Mouse (Mus musculus): ENCODE results near the gene Cda. TPM values are rescaled to one million over a fixed set of nuclear protein-coding genes. Genes with fewer than 3 reads are reported as not detected.

The Cda gene
- polyA plus RNA-seq, 1 experiment, result not detected

DNA sequence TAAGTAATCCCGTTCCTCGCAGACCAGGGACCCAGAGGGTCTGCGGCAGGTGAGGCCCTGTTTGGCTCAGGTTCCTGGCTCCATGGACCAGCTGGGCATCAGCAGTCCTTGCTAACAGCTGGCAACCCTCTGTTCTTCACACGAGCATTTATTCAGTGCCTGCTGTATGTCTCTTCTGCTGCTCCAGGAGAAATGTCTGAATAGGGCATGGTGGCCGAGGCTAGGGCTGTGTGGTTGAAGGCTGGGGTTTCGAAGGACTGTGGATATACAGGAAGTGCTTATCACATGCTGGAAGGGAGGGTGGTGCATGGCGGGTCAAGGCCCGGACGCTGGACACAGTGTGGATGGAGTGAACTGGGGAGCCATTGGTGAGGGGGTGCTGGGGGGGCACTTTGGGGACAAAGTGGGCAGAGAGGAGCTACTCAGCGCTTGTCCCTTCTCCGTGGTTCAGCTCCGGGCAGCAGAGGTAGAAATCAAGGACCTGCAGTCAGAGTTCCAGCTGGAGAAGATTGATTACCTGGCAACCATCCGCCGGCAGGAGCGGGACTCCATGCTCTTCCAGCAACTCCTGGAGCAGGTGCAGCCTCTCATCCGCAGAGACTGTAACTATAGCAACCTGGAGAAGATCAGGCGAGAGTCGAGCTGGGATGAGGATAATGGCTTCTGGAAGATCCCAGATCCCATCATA is 74.4 kb downstream of the Cda start:
- TF ChIP-seq POLR2A (IDR thresholded peaks at IDR 0.05; ENCODE audit: borderline replicate concordance, control insufficient read depth, low read depth, low read length) (no peak), CTCF (IDR thresholded peaks at IDR 0.05; ENCODE audit: control insufficient read depth, insufficient read depth, low read length) (no peak)
- no peak overlapping the region for H3K4me3 ChIP-seq (replicated peaks; ENCODE audit: control insufficient read depth, low read depth, low read length)
- H3K4me1 ChIP-seq (ENCODE audit: control insufficient read depth, insufficient read depth, low read length), result no peaks in the 10 kb centered on the region; the same call in 1 of the 2 replicates
- 77% methylated on average over 18 of the region's 18 CpGs for WGBS
- no peak overlapping the region for H3K27ac ChIP-seq (ENCODE audit: control insufficient read depth, insufficient read depth, low read depth, low read length, poor library complexity)

DNA sequence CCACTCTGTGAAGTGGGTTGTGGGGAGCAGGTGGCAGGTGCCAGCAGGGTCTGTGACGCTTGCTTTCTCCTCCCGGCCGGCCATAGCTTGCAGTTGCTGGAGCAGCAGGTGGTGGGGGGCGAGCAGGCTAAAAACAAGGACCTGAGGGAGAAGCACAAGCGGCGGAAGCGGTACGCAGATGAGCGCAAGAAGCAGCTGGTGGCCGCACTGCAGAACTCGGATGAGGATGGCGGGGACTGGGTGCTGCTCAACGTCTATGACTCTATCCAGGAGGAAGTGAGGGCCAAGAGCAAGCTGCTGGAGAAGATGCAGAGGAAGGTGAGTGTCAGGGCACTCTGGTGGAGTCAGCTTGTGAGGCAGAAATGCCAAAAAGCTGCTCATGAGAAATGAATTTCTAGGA is 75.8 kb downstream of the Cda start:
- no peak overlapping the region for H3K4me3 ChIP-seq (replicated peaks; ENCODE audit: control insufficient read depth, low read depth, low read length)
- H3K27ac ChIP-seq (ENCODE audit: control insufficient read depth, insufficient read depth, low read depth, low read length, poor library complexity), result no peak overlapping the region
- 87% methylated on average over 13 of the region's 13 CpGs for WGBS
- TF ChIP-seq POLR2A (IDR thresholded peaks at IDR 0.05; ENCODE audit: borderline replicate concordance, control insufficient read depth, low read depth, low read length), result no peak
- TF ChIP-seq CTCF (IDR thresholded peaks at IDR 0.05; ENCODE audit: control insufficient read depth, insufficient read depth, low read length), result no peak
- no peaks in the 10 kb centered on the region; the same call in 1 of the 2 replicates for H3K4me1 ChIP-seq (ENCODE audit: control insufficient read depth, insufficient read depth, low read length)

DNA sequence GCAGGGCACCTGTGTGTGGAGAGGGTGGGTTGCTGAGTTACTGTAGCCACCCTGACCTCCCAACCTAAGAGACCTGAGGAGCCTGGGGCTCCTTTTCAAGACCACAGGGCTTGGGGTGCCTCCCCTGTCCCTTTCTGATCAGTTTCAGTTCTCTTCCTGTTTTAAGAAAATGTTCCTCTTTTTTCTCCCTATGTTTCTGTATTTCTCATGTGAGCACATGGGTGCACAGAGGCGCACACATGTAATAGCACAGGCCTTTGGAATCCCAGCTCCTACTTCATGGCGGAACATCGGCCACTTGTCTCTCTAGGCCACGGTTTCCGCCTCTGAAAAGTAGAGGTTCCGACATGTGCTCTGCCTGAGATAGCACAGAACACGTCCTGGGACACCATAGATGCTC is 79.1 kb downstream of the Cda start:
- H3K4me1 ChIP-seq (ENCODE audit: control insufficient read depth, insufficient read depth, low read length), result no peaks in the 10 kb centered on the region; the same call in 1 of the 2 replicates
- TF ChIP-seq CTCF (IDR thresholded peaks at IDR 0.05; ENCODE audit: control insufficient read depth, insufficient read depth, low read length), result no peak
- WGBS, result 60% methylated on average over 7 of the region's 7 CpGs
- H3K4me3 ChIP-seq (replicated peaks; ENCODE audit: control insufficient read depth, low read depth, low read length), result no peak overlapping the region
- H3K27ac ChIP-seq (ENCODE audit: control insufficient read depth, insufficient read depth, low read depth, low read length, poor library complexity), result no peak overlapping the region

Other genes starting within 250 kb of the Cda start
- 116 and 226 TPM in 2 replicates for gene Hp1bp3, start 151.7 kb downstream of the Cda start, polyA plus RNA-seq (2011; ENCODE audit: insufficient read depth, insufficient read length, low replicate concordance, missing spikeins)
- gene Sh2d5, start 117.6 kb downstream of the Cda start, polyA plus RNA-seq (2011; ENCODE audit: insufficient read depth, insufficient read length, low replicate concordance, missing spikeins), result 4.8 and 11.7 TPM in 2 replicates
- 1.6 TPM in 1 of 2 replicates, not detected in the other for gene Kif17, start 117.6 kb downstream of the Cda start, polyA plus RNA-seq (2011; ENCODE audit: insufficient read depth, insufficient read length, low replicate concordance, missing spikeins)
- gene Ddost, start 63.3 kb downstream of the Cda start, polyA plus RNA-seq (2011; ENCODE audit: insufficient read depth, insufficient read length, low replicate concordance, missing spikeins), result 31.4 and 64.8 TPM in 2 replicates
- 35.7 and 48.1 TPM in 2 replicates for gene Pink1, start 41.7 kb downstream of the Cda start, polyA plus RNA-seq (2011; ENCODE audit: insufficient read depth, insufficient read length, low replicate concordance, missing spikeins)
- not detected in 2 replicates for gene Fam43b, start 28.5 kb upstream of the Cda start, polyA plus RNA-seq (2011; ENCODE audit: insufficient read depth, insufficient read length, low replicate concordance, missing spikeins)
- gene Mul1, start 66.7 kb upstream of the Cda start, polyA plus RNA-seq (2011; ENCODE audit: insufficient read depth, insufficient read length, low replicate concordance, missing spikeins), result 5.8 and 7.8 TPM in 2 replicates
- gene Camk2n1, start 86.3 kb upstream of the Cda start, polyA plus RNA-seq (2011; ENCODE audit: insufficient read depth, insufficient read length, low replicate concordance, missing spikeins), result 2.2 and 3.4 TPM in 2 replicates